8 mouse cellular contexts compared by ENCODE assay signal in genomic region chr16:17890917-17891566, GRCm38 (mm10). TPM values are rescaled to one million over a fixed set of nuclear protein-coding genes. Genes with fewer than 3 reads are reported as not detected.
DNase-seq lines count a peak whose midpoint lies in the region; ATAC-seq and TF ChIP-seq lines count a peak whose summit lies in the region.

No protein-coding gene starts in this region.

- no peak for TF ChIP-seq RAD21 in MEL (IDR thresholded peaks at IDR 0.05; ENCODE audit: low read depth, low read length)

- H3K9me3 ChIP-seq in MEL (replicated peaks; ENCODE audit: insufficient read depth, low read length): no peaks in the 10 kb centered on the region
- H3K9me3 ChIP-seq in forebrain, embryonic 11.5 days (ENCODE audit: control insufficient read depth, low read length): no peaks in the 10 kb centered on the region
- H3K9me3 ChIP-seq in heart, embryonic 15.5 days (replicated peaks): no peaks in the 10 kb centered on the region
- no peaks in the 10 kb centered on the region for H3K9me3 ChIP-seq in liver, embryonic 15.5 days (replicated peaks)
- no peaks in the 10 kb centered on the region for H3K9me3 ChIP-seq in neural tube, embryonic 13.5 days

- H3K27me3 ChIP-seq in MEL (ENCODE audit: control insufficient read depth in 1 of 2, insufficient read depth in 2 of 2, low read length in 2 of 2): no peaks in the 10 kb centered on the region
- no peaks in the 10 kb centered on the region for H3K27me3 ChIP-seq in forebrain, embryonic 11.5 days (ENCODE audit: control insufficient read depth, insufficient read depth, low read length)
- H3K27me3 ChIP-seq in heart, embryonic 15.5 days: no peaks in the 10 kb centered on the region
- H3K27me3 ChIP-seq in liver, embryonic 15.5 days: no peaks in the 10 kb centered on the region
- H3K27me3 ChIP-seq in neural tube, embryonic 13.5 days: no peaks in the 10 kb centered on the region

- H3K4me1 ChIP-seq in MEL (ENCODE audit: control insufficient read depth in 1 of 2, insufficient read depth in 2 of 2, low read length in 2 of 2): peaks cover 6 to 18% of the 10 kb centered on the region in 2 experiments
- peaks cover 7% of the 10 kb centered on the region; the same call in 1 of the 2 replicates for H3K4me1 ChIP-seq in forebrain, embryonic 11.5 days (replicated peaks; ENCODE audit: control insufficient read depth, insufficient read depth, low read length)
- peaks cover 30% of the 10 kb centered on the region for H3K4me1 ChIP-seq in heart, embryonic 15.5 days (replicated peaks)
- H3K4me1 ChIP-seq in liver, embryonic 15.5 days (replicated peaks): peaks cover 24% of the 10 kb centered on the region
- H3K4me1 ChIP-seq in neural tube, embryonic 13.5 days (replicated peaks): peaks cover 36% of the 10 kb centered on the region

- peak overlapping the region; percentile 98 for H3K9ac ChIP-seq in MEL (ENCODE audit: control insufficient read depth, low read depth, low read length, poor library complexity, severe bottlenecking)
- H3K9ac ChIP-seq in forebrain, embryonic 11.5 days (ENCODE audit: low read length): peak overlapping the region; percentile 98
- H3K9ac ChIP-seq in heart, embryonic 15.5 days: peak overlapping the region; percentile 96
- H3K9ac ChIP-seq in liver, embryonic 15.5 days: peak overlapping the region; percentile 97
- H3K9ac ChIP-seq in neural tube, embryonic 13.5 days: peak overlapping the region; percentile 96

- 0% methylated on average over 44 of the region's 44 CpGs for WGBS in forebrain, embryonic 11.5 days
- under 1% methylated on average over 44 of the region's 44 CpGs for WGBS in heart, embryonic 15.5 days
- WGBS in liver, embryonic 15.5 days (ENCODE audit: insufficient replicate concordance): under 1% methylated on average over 44 of the region's 44 CpGs
- WGBS in neural tube, embryonic 13.5 days: under 1% methylated on average over 43 of the region's 44 CpGs

- peaks cover 24% of the 10 kb centered on the region for H3K79me2 ChIP-seq in MEL (ENCODE audit: control insufficient read depth, insufficient read depth, low read length, poor library complexity)

- peak; percentile 70 for ATAC-seq in forebrain, embryonic 11.5 days (replicated peaks; ENCODE audit: low FRiP score)
- peak; percentile 59 for ATAC-seq in heart, embryonic 15.5 days (replicated peaks; ENCODE audit: insufficient number of reproducible peaks, insufficient read depth, low FRiP score, low read depth)
- ATAC-seq in liver, embryonic 15.5 days (ENCODE audit: insufficient read depth): peak; percentile 71
- peak; percentile 71 for ATAC-seq in neural tube, embryonic 13.5 days (ENCODE audit: low read depth)

- H3K4me2 ChIP-seq in forebrain, embryonic 11.5 days (ENCODE audit: low read depth, low read length, severe bottlenecking): peak overlapping the region; percentile 85
- H3K4me2 ChIP-seq in heart, embryonic 15.5 days: peak overlapping the region; percentile 73
- H3K4me2 ChIP-seq in liver, embryonic 15.5 days: peak overlapping the region; percentile 87
- peak overlapping the region; percentile 86 for H3K4me2 ChIP-seq in neural tube, embryonic 13.5 days

- peak overlapping the region; percentile 59 for H3K27ac ChIP-seq in MEL (ENCODE audit: control insufficient read depth, low read depth, low read length)
- H3K27ac ChIP-seq in forebrain, embryonic 11.5 days (ENCODE audit: low read depth, low read length): peak overlapping the region; percentile 85
- peak overlapping the region; percentile 97 for H3K27ac ChIP-seq in heart, embryonic 15.5 days
- peak overlapping the region; percentile 91 for H3K27ac ChIP-seq in liver, embryonic 15.5 days (replicated peaks)
- H3K27ac ChIP-seq in neural tube, embryonic 13.5 days (replicated peaks): peak overlapping the region; percentile 98

- DNase-seq in MEL (ENCODE audit: low read depth, low spot score): peak; percentile 65
- DNase-seq in c-Kit-negative CD71-positive TER-119-positive erythroid progenitor cells, embryonic 14.5 days (ENCODE audit: low read depth, low spot score): peak; percentile 39
- peak; percentile 76 for DNase-seq in forebrain, embryonic 11.5 days (ENCODE audit: low spot score)
- DNase-seq in kidney, postnatal 14 days: peak; percentile 89
- peak; percentile 81 for DNase-seq in testis, postnatal 14 days (ENCODE audit: low spot score)

- H3K36me3 ChIP-seq in MEL (ENCODE audit: control insufficient read depth in 1 of 2, insufficient read depth in 2 of 2, low read length in 2 of 2): peaks cover 0 to 15% of the 10 kb centered on the region in 2 experiments; a peak in 3 of 4 replicates
- no peaks in the 10 kb centered on the region for H3K36me3 ChIP-seq in forebrain, embryonic 11.5 days (ENCODE audit: control insufficient read depth, insufficient read depth, low read length)
- H3K36me3 ChIP-seq in heart, embryonic 15.5 days: no peaks in the 10 kb centered on the region
- 0 out of 2 replicates have a peak, but pooled peaks cover 2% of the 10 kb centered on the region for H3K36me3 ChIP-seq in liver, embryonic 15.5 days (replicated peaks)
- H3K36me3 ChIP-seq in neural tube, embryonic 13.5 days: no peaks in the 10 kb centered on the region

- no peak for TF ChIP-seq CTCF in MEL (IDR thresholded peaks at IDR 0.05 in 2 of 3, conservative IDR thresholded peaks at IDR 0.05 in 1 of 3; ENCODE audit: control insufficient read depth in 1 of 3, insufficient read depth in 1 of 3, low read depth in 2 of 3, low read length in 3 of 3, poor library complexity in 1 of 3, severe bottlenecking in 1 of 3)

- H3K4me3 ChIP-seq in MEL (ENCODE audit: control insufficient read depth in 1 of 2, insufficient read depth in 1 of 2, low read depth in 2 of 2, low read length in 2 of 2): peak overlapping the region; percentile 97 to 100
- H3K4me3 ChIP-seq in forebrain, embryonic 11.5 days (ENCODE audit: low read depth, low read length): peak overlapping the region; percentile 94
- H3K4me3 ChIP-seq in heart, embryonic 15.5 days: peak overlapping the region; percentile 95
- peak overlapping the region; percentile 99 for H3K4me3 ChIP-seq in liver, embryonic 15.5 days (replicated peaks)
- peak overlapping the region; percentile 70 for H3K4me3 ChIP-seq in neural tube, embryonic 13.5 days

- TF ChIP-seq POLR2A in MEL (IDR thresholded peaks at IDR 0.05; ENCODE audit: control insufficient read depth in 1 of 2, insufficient read depth in 1 of 2, low read depth in 1 of 2, low read length in 2 of 2, poor library complexity in 1 of 2): no peak

- TF ChIP-seq EP300 in MEL (IDR thresholded peaks at IDR 0.05; ENCODE audit: low read depth in 1 of 2, low read length in 2 of 2): no peak; a peak in 1 of 4 replicates

TF ChIP-seq in MEL, 35 proteins besides CTCF, POLR2A, EP300 and RAD21 (continues in another document):
- peak; percentile 55 for TF ChIP-seq SIN3A (IDR thresholded peaks at IDR 0.05; ENCODE audit: low read length)

RNA-seq across cellular contexts. Expression of gene Gm20518, which starts 0.4 kb away (rescaled TPM):
- total RNA-seq in MEL (2012; rRNA removed): 0.16 and 0.35 TPM in 2 replicates
- polyA plus RNA-seq in MEL (2012; ENCODE audit: insufficient read depth in 1 of 2, insufficient read length in 2 of 2, low read depth in 1 of 2, low replicate concordance in 2 of 2, missing spikeins in 1 of 2): under 1 TPM in 1 of 2 experiments, not detected in 1; 0.53 TPM
- 0.32 and 0.51 TPM in 2 replicates for polyA plus RNA-seq in forebrain, embryonic 11.5 days (2014; fragmentation: Nextera tagmentation; extraction: Ambion mirVana)
- polyA plus RNA-seq in heart, embryonic 15.5 days (2015; fragmentation: Nextera tagmentation; extraction: Ambion mirVana): 0.19 and 0.24 TPM in 2 replicates
- 0.03 and 0.07 TPM in 2 replicates for polyA plus RNA-seq in liver, embryonic 15.5 days (2015; fragmentation: Nextera tagmentation; extraction: Ambion mirVana)
- 0.47 and 0.49 TPM in 2 replicates for polyA plus RNA-seq in neural tube, embryonic 13.5 days (2015; fragmentation: Nextera tagmentation; extraction: Ambion mirVana)

RNA-seq across cellular contexts. Expression of gene Tssk1, which starts 3.0 kb away (rescaled TPM):
- 0.04 TPM in 1 of 2 replicates, not detected in the other for total RNA-seq in MEL (2012; rRNA removed)
- under 1 TPM in 1 of 2 experiments, not detected in 1; 0.36 TPM for polyA plus RNA-seq in MEL (2012; ENCODE audit: insufficient read depth in 1 of 2, insufficient read length in 2 of 2, low read depth in 1 of 2, low replicate concordance in 2 of 2, missing spikeins in 1 of 2)
- not detected in 2 replicates for polyA plus RNA-seq in forebrain, embryonic 11.5 days (2014; fragmentation: Nextera tagmentation; extraction: Ambion mirVana)
- polyA plus RNA-seq in heart, embryonic 15.5 days (2015; fragmentation: Nextera tagmentation; extraction: Ambion mirVana): 0.03 TPM in 1 of 2 replicates, not detected in the other
- polyA plus RNA-seq in liver, embryonic 15.5 days (2015; fragmentation: Nextera tagmentation; extraction: Ambion mirVana): not detected in 2 replicates
- 0.07 and 0.10 TPM in 2 replicates for polyA plus RNA-seq in neural tube, embryonic 13.5 days (2015; fragmentation: Nextera tagmentation; extraction: Ambion mirVana)

RNA-seq across cellular contexts. Expression of gene Dgcr2, which starts 7.3 kb away (rescaled TPM):
- 35.1 and 37.1 TPM in 2 replicates for total RNA-seq in MEL (2012; rRNA removed)
- 10 to 100 TPM in 1 of 2 experiments, not detected in 1; 53.7 TPM for polyA plus RNA-seq in MEL (2012; ENCODE audit: insufficient read depth in 1 of 2, insufficient read length in 2 of 2, low read depth in 1 of 2, low replicate concordance in 2 of 2, missing spikeins in 1 of 2)
- 112 TPM in 2 replicates for polyA plus RNA-seq in forebrain, embryonic 11.5 days (2014; fragmentation: Nextera tagmentation; extraction: Ambion mirVana)
- polyA plus RNA-seq in heart, embryonic 15.5 days (2015; fragmentation: Nextera tagmentation; extraction: Ambion mirVana): 41.8 and 58.9 TPM in 2 replicates
- 18.3 and 22.0 TPM in 2 replicates for polyA plus RNA-seq in liver, embryonic 15.5 days (2015; fragmentation: Nextera tagmentation; extraction: Ambion mirVana)
- polyA plus RNA-seq in neural tube, embryonic 13.5 days (2015; fragmentation: Nextera tagmentation; extraction: Ambion mirVana): 86.3 and 89.6 TPM in 2 replicates

RNA-seq across cellular contexts. Expression of gene Tssk2, which starts 7.4 kb away (rescaled TPM):
- total RNA-seq in MEL (2012; rRNA removed): 0.10 TPM in 1 of 2 replicates, not detected in the other
- polyA plus RNA-seq in MEL (2012; ENCODE audit: insufficient read depth in 1 of 2, insufficient read length in 2 of 2, low read depth in 1 of 2, low replicate concordance in 2 of 2, missing spikeins in 1 of 2): under 1 TPM in 1 of 2 experiments, not detected in 1; 0.24 TPM
- 0.52 TPM in 1 of 2 replicates, not detected in the other for polyA plus RNA-seq in forebrain, embryonic 11.5 days (2014; fragmentation: Nextera tagmentation; extraction: Ambion mirVana)
- polyA plus RNA-seq in heart, embryonic 15.5 days (2015; fragmentation: Nextera tagmentation; extraction: Ambion mirVana): not detected in 2 replicates
- polyA plus RNA-seq in liver, embryonic 15.5 days (2015; fragmentation: Nextera tagmentation; extraction: Ambion mirVana): not detected in 2 replicates
- not detected in 2 replicates for polyA plus RNA-seq in neural tube, embryonic 13.5 days (2015; fragmentation: Nextera tagmentation; extraction: Ambion mirVana)

RNA-seq across cellular contexts. Expression of gene Ess2, which starts 20.1 kb away (rescaled TPM):
- total RNA-seq in MEL (2012; rRNA removed): 18.5 and 21.7 TPM in 2 replicates
- 10 to 100 TPM in 1 of 2 experiments, not detected in 1; 26.8 TPM for polyA plus RNA-seq in MEL (2012; ENCODE audit: insufficient read depth in 1 of 2, insufficient read length in 2 of 2, low read depth in 1 of 2, low replicate concordance in 2 of 2, missing spikeins in 1 of 2)
- polyA plus RNA-seq in forebrain, embryonic 11.5 days (2014; fragmentation: Nextera tagmentation; extraction: Ambion mirVana): 50.2 and 54.3 TPM in 2 replicates
- 25.0 and 34.5 TPM in 2 replicates for polyA plus RNA-seq in heart, embryonic 15.5 days (2015; fragmentation: Nextera tagmentation; extraction: Ambion mirVana)
- polyA plus RNA-seq in liver, embryonic 15.5 days (2015; fragmentation: Nextera tagmentation; extraction: Ambion mirVana): 9.9 and 10.0 TPM in 2 replicates
- polyA plus RNA-seq in neural tube, embryonic 13.5 days (2015; fragmentation: Nextera tagmentation; extraction: Ambion mirVana): 43.9 and 48.2 TPM in 2 replicates

Comparison
In these comparisons a context has a peak if more than half of its experiments do, and no peak if none do; other contexts are left out.
1. Peak in every context shown above with its lines: DNase-seq, ATAC-seq, H3K4me3 ChIP-seq and H3K27ac ChIP-seq.
2. DNase-seq: peak in every context shown above with its lines; median percentile 89 in kidney, postnatal 14 days; 81 in testis, postnatal 14 days; 76 in forebrain, embryonic 11.5 days; 65 in MEL; 39 in c-Kit-negative CD71-positive TER-119-positive erythroid progenitor cells, embryonic 14.5 days.